Mouse (Mus musculus) megakaryocyte, embryonic 14.5 days (primary cell): ENCODE measurements at regions not wholly inside any gene's neighbourhood (a gene's known extent, or its start where the extent isn't known, plus 50 kb on each side); places are given as distances from the start of the nearest gene placed in this dataset.

Source experiments
- FLI1 ChIP-seq: IDR thresholded peaks from 2 replicates; pipeline ENCODE4 v1.6.1; 2012; ENCODE audit warnings: low read length, inconsistent platforms, mixed read lengths
- GATA1 ChIP-seq: IDR thresholded peaks from 3 replicates; pipeline ENCODE4 v1.6.1; 2012; ENCODE audit warnings: mixed read lengths, low read length, inconsistent platforms, borderline replicate concordance

GRCm38 (mm10) chr8:11990024-11990423, 149.8 kb downstream of the Tex29 start:
- TF ChIP-seq GATA1: no peak
- TF ChIP-seq FLI1: no peak
